Mouse (Mus musculus) neural tube, embryonic 11.5 days (tissue): ENCODE data around the gene Fkbp8. TPM values are rescaled to one million over a fixed set of nuclear protein-coding genes. Genes with fewer than 3 reads are reported as not detected.

Source experiments
- ATAC-seq: fragments of 200-750 bp; cut with Nextera tagmentation; 2 replicates; pipeline ENCODE4 v1.8.0; 2017; ENCODE audit warnings: moderate number of reproducible peaks, mild to moderate bottlenecking, moderate TSS enrichment, moderate library complexity; ENCODE audit not compliant: insufficient read depth, low FRiP score, low TSS enrichment
- DNase-seq: peaks from one replicate; pipeline ENCODE4 v3.0.0-alpha.2; 2015; ENCODE audit warnings: low spot score
- H3K27ac ChIP-seq: fragments of 300-500 bp; sonication (generic); 2 replicates; pipeline ENCODE4 v1.5.1; 2014; ENCODE audit warnings: low read depth, mild to moderate bottlenecking, low read length
- H3K27me3 ChIP-seq: fragments of 300-500 bp; sonication (generic); 2 replicates; pipeline ENCODE4 v1.6.1; 2014; ENCODE audit warnings: mild to moderate bottlenecking, low read length, mixed read lengths; ENCODE audit not compliant: control insufficient read depth, insufficient read depth
- H3K36me3 ChIP-seq: fragments of 300-500 bp; sonication (generic); 2 replicates; pipeline ENCODE4 v1.6.1; 2014; ENCODE audit warnings: mild to moderate bottlenecking, low read length, moderate library complexity, mixed read lengths; ENCODE audit not compliant: control insufficient read depth, insufficient read depth
- H3K4me1 ChIP-seq: fragments of 300-500 bp; sonication (generic); 2 replicates; pipeline ENCODE4 v1.6.1; 2014; ENCODE audit warnings: low read length, mixed read lengths; ENCODE audit not compliant: control insufficient read depth, insufficient read depth
- H3K4me2 ChIP-seq: fragments of 300-500 bp; sonication (generic); 2 replicates; pipeline ENCODE4 v1.6.1; 2014; ENCODE audit warnings: low read depth, mild to moderate bottlenecking, moderate library complexity
- H3K4me3 ChIP-seq: fragments of 300-500 bp; sonication (generic); 2 replicates; pipeline ENCODE4 v1.5.1; 2014; ENCODE audit warnings: low read depth, low read length
- H3K9ac ChIP-seq: fragments of 300-500 bp; sonication (generic); 2 replicates; pipeline ENCODE4 v1.6.1; 2014; ENCODE audit warnings: mild to moderate bottlenecking, low read length
- H3K9me3 ChIP-seq: fragments of 300-500 bp; sonication (generic); 2 replicates; pipeline ENCODE4 v1.6.1; 2016; ENCODE audit warnings: low read length; ENCODE audit not compliant: control insufficient read depth
- WGBS: fragments of 180-500 bp; shearing (Covaris S2); extraction: QIAGEN DNeasy Blood & Tissue Kit; methylation state at CpG from one replicate; pipeline ENCODE4 v1.1.7; 2014; 5-methylcytosine and 5-hydroxymethylcytosine counted together
- polyA plus RNA-seq: library from polyadenylated mRNA; unstranded; fragments of >200 nt; fragmentation: Nextera tagmentation; extraction: Ambion mirVana; gene quantifications from 2 replicates; pipeline ENCODE4 v1.2.1, GENCODE M21; 2014

The Fkbp8 gene
- polyA plus RNA-seq, 1 experiment from 2014 or later = 243 TPM

- Histone ChIP-seq H3K9ac (no peak overlapping the region), H3K4me1 (no peaks in the 10 kb centered on the region), H3K27ac (no peak overlapping the region), H3K9me3 (no peaks in the 10 kb centered on the region), H3K4me3 (no peak overlapping the region), H3K27me3 (no peaks in the 10 kb centered on the region), H3K36me3 (no peaks in the 10 kb centered on the region), H3K4me2 (no peak overlapping the region)
- DNase-seq (no peak), ATAC-seq (no peak)
Measured at GRCm38 (mm10) chr8:70553740-70554139, 26.2 kb downstream of the Fkbp8 start.

DNA sequence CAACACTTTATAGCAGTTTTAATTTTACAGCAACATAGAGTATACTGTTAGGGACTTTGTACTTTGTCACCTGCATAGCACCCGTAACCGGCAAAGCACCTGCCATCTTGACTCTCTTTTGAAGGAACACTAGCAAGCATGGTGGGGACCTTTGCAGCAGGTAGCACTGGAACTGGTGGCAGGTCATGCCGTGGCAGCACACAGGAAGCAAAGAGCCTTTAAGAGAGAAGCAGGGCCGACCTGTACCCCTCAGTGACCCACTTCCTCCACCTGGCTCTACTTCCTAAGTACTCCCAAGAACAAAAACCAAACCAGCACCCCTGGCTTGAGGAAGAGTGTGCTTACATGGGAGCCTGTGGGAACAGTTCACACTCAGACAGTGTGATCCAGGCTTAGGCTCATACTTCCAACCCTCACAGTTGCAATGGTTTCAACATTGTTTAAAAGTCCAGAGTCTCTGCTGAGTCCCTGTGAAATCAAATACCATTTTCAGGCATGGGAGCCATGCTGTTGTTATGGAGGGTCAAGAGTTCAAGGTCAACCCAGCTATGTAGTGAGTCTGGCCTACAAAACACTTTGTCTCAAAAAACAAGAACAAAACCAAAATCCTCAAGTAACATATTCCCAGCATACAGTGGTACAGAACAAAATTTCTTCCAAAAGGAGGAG, 27.7 kb downstream of the Fkbp8 start:
- Histone ChIP-seq H3K9ac (no peak overlapping the region), H3K4me3 (no peak overlapping the region)
- WGBS = 91% methylated on average over 4 of the region's 4 CpGs

GRCm38 (mm10) chr8:70558334-70558733, 30.8 kb downstream of the Fkbp8 start:
- no peak for ATAC-seq

More for the DNA sequence above, 27.7 kb downstream of the Fkbp8 start:
- H3K36me3 ChIP-seq = no peaks in the 10 kb centered on the region
- H3K27me3 ChIP-seq = no peaks in the 10 kb centered on the region
- H3K4me1 ChIP-seq = no peaks in the 10 kb centered on the region
- H3K9me3 ChIP-seq = no peaks in the 10 kb centered on the region
- no peak for ATAC-seq
- no peak for DNase-seq
- H3K4me2 ChIP-seq = no peak overlapping the region
- no peak overlapping the region for H3K27ac ChIP-seq

DNA sequence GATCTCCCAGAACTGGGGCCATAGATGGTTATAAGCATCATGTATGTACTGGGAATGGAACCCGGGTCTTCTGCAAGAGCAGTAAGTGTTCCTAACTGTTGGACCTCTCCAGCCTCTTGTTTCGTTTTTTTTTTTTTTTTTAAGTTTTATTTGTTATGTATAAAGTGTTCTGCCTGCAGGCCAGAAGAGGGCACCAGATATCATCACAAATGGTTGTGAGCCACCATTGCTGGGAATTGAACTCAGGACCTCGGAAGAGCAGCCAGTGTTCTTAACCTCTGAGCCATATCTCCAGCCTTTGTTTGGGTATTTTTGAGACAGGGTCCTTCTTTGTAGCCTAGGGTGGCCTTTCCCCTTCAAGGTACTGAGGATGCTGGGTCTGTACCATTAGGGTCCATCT, 31.5 kb downstream of the Fkbp8 start:
- no peak for DNase-seq
- H3K9me3 ChIP-seq = no peaks in the 10 kb centered on the region
- WGBS = 77% methylated on average over 3 of the region's 3 CpGs

More at GRCm38 (mm10) chr8:70558334-70558733, 30.8 kb downstream of the Fkbp8 start:
- no peak overlapping the region for H3K27ac ChIP-seq
- H3K4me3 ChIP-seq = no peak overlapping the region
- no peak overlapping the region for H3K9ac ChIP-seq
- 79% methylated on average over 4 of the region's 4 CpGs for WGBS
- H3K4me2 ChIP-seq = no peak overlapping the region
- H3K27me3 ChIP-seq = no peaks in the 10 kb centered on the region
- H3K36me3 ChIP-seq = no peaks in the 10 kb centered on the region
- H3K4me1 ChIP-seq = peaks cover 6% of the 10 kb centered on the region; the same call in 1 of the 2 replicates
- H3K9me3 ChIP-seq = no peaks in the 10 kb centered on the region
- no peak for DNase-seq

GRCm38 (mm10) chr8:70560096-70560495, 32.6 kb downstream of the Fkbp8 start:
- no peak overlapping the region for H3K4me2 ChIP-seq
- ATAC-seq (no peak), DNase-seq (no peak)
- no peaks in the 10 kb centered on the region for H3K27me3 ChIP-seq
- H3K36me3 ChIP-seq = no peaks in the 10 kb centered on the region
- no peak overlapping the region for H3K27ac ChIP-seq
- no peaks in the 10 kb centered on the region for H3K9me3 ChIP-seq
- WGBS = 72% methylated on average over 2 of the region's 2 CpGs
- H3K4me3 ChIP-seq = no peak overlapping the region
- peaks cover 6% of the 10 kb centered on the region; the same call in 1 of the 2 replicates for H3K4me1 ChIP-seq
- no peak overlapping the region for H3K9ac ChIP-seq

More for the DNA sequence above, 31.5 kb downstream of the Fkbp8 start:
- H3K36me3 ChIP-seq = no peaks in the 10 kb centered on the region
- no peaks in the 10 kb centered on the region for H3K27me3 ChIP-seq
- peaks cover 6% of the 10 kb centered on the region; the same call in 1 of the 2 replicates for H3K4me1 ChIP-seq
- H3K27ac ChIP-seq = no peak overlapping the region
- no peak overlapping the region for H3K4me3 ChIP-seq
- no peak overlapping the region for H3K9ac ChIP-seq
- no peak overlapping the region for H3K4me2 ChIP-seq
- ATAC-seq = no peak

DNA sequence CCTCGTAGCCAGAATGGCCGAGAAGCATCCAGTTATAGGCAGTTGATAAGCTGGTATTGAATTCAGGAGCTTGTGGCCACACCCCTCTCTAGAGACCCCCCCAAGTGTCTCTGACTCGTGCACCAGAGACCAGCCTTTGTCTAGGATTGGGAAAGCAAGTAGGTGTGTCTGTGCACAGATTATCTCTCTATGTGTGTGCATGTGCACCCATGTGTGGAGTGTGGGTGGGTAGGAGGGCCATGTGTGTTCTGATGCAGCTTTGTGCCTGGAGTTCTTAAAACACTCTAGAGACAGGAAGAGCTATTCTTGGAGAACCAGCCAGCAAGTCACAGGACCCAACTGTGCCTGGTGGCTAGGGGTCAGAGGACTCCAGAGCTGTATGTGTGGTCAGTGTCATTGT, 33.0 kb downstream of the Fkbp8 start:
- ATAC-seq = no peak
- no peaks in the 10 kb centered on the region for H3K9me3 ChIP-seq
- WGBS = 78% methylated on average over 3 of the region's 3 CpGs
- H3K4me1 ChIP-seq = peaks cover 6% of the 10 kb centered on the region; the same call in 1 of the 2 replicates
- no peak overlapping the region for H3K9ac ChIP-seq
- H3K4me2 ChIP-seq = no peak overlapping the region
- H3K36me3 ChIP-seq = no peaks in the 10 kb centered on the region
- no peak overlapping the region for H3K27ac ChIP-seq
- no peak for DNase-seq
- no peaks in the 10 kb centered on the region for H3K27me3 ChIP-seq
- H3K4me3 ChIP-seq = no peak overlapping the region

GRCm38 (mm10) chr8:70561357-70561756, 33.8 kb downstream of the Fkbp8 start:
- H3K4me3 ChIP-seq = no peak overlapping the region
- 70% methylated on average over 4 of the region's 4 CpGs for WGBS
- H3K27me3 ChIP-seq = no peaks in the 10 kb centered on the region
- no peak overlapping the region for H3K27ac ChIP-seq
- no peak overlapping the region for H3K9ac ChIP-seq
- no peak for ATAC-seq
- H3K4me1 ChIP-seq = peaks cover 6% of the 10 kb centered on the region; the same call in 1 of the 2 replicates
- no peaks in the 10 kb centered on the region for H3K36me3 ChIP-seq
- H3K4me2 ChIP-seq = no peak overlapping the region
- no peaks in the 10 kb centered on the region for H3K9me3 ChIP-seq
- no peak for DNase-seq

DNA sequence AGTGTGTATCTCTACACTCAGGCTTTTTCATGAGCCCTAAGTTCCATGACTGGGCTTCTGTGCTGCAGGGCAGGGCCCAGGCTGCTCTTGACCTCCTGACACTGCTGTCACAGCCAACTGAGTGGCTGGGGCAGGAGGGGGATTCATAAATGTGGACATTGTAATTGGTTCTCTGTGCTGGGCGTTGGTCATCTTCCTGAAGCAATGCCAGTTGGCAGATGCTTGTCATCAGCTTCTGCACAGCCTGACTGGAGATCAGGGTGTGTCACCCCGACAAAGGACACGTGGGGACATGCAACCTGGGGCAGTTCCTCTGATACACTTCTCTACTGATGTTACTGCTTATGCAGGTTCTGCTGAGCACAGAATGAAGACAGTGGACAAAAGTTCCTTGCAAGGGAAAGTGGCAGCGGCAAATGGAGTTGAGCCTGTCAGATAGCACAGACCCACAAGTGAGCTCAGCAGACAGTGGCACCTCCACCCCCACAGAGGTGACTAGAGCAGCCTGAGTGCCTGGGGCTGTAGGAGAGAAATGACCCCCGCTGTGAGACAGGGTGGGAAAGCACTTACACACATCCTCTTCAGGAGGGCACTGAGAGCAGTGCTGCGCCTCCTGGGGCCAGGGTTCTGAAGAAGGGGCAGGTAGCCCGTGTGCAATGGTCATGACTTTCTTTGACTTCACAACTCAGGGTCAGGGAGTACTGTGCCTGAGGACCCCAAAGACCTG, 34.4 kb downstream of the Fkbp8 start:
- no peak overlapping the region for H3K9ac ChIP-seq
- 74% methylated on average over 7 of the region's 7 CpGs for WGBS
- H3K27ac ChIP-seq = no peak overlapping the region
- no peaks in the 10 kb centered on the region for H3K9me3 ChIP-seq
- no peak for ATAC-seq
- DNase-seq = no peak
- H3K4me1 ChIP-seq = peaks cover 6% of the 10 kb centered on the region; the same call in 1 of the 2 replicates
- no peaks in the 10 kb centered on the region for H3K36me3 ChIP-seq
- H3K27me3 ChIP-seq = no peaks in the 10 kb centered on the region
- H3K4me2 ChIP-seq = no peak overlapping the region
- H3K4me3 ChIP-seq = no peak overlapping the region

DNA sequence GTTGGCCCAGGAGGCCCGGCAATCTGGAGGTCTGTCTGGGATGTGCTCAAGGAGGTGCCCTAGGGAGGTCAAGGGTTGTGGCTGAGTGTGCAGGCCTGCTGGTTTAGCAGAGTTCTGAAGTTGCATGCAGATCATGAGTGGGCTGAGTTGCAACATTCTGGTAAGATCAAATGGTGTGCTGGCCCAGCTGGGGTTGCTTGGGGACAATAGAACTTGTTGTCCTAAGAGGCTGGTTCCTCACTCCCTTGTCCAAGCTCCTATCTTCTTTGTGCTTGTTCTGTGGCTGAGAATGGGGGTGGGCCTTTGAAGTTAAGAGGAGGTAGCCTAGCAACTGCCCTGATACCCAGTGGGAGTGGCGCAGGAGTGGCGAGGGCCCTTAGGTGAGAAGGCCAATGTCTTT, 35.3 kb downstream of the Fkbp8 start:
- Histone ChIP-seq H3K4me1 (peaks cover 6% of the 10 kb centered on the region; the same call in 1 of the 2 replicates), H3K27ac (no peak overlapping the region), H3K9ac (no peak overlapping the region), H3K9me3 (no peaks in the 10 kb centered on the region), H3K4me3 (no peak overlapping the region), H3K4me2 (no peak overlapping the region), H3K27me3 (no peaks in the 10 kb centered on the region), H3K36me3 (no peaks in the 10 kb centered on the region)
- 83% methylated on average over 3 of the region's 3 CpGs for WGBS
- ATAC-seq (no peak), DNase-seq (no peak)
